Mouse (Mus musculus) spleen, adult 2 months (tissue): ENCODE measurements at regions not wholly inside any gene's neighbourhood (a gene's known extent, or its start where the extent isn't known, plus 50 kb on each side); places are given as distances from the start of the nearest gene placed in this dataset.

Source experiments
- DNase-seq, 2 experiments: peaks; one replicate each; pipeline versions ENCODE4 v3.0.0 to v3.0.0-alpha.2; 2012 to 2021; ENCODE audit warnings: low spot score in 2 of 2, low read depth in 1 of 2
- H3K27ac ChIP-seq: fragments of 200-500 bp; 2 replicates; pipeline ENCODE4 v1.5.1; 2012; ENCODE audit warnings: low read length, inconsistent platforms; ENCODE audit not compliant: insufficient read depth
- H3K27me3 ChIP-seq: fragments of 200-500 bp; 2 replicates; pipeline ENCODE4 v1.6.1; 2012; ENCODE audit warnings: mild to moderate bottlenecking, moderate library complexity, low read length, inconsistent platforms; ENCODE audit not compliant: control insufficient read depth, insufficient read depth
- H3K36me3 ChIP-seq: fragments of 200-500 bp; 2 replicates; pipeline ENCODE4 v1.6.1; 2012; ENCODE audit warnings: mild to moderate bottlenecking, low read length, inconsistent platforms; ENCODE audit not compliant: control insufficient read depth, insufficient read depth
- H3K4me1 ChIP-seq: fragments of 200-500 bp; 2 replicates; pipeline ENCODE4 v1.6.1; 2011; ENCODE audit warnings: inconsistent platforms; ENCODE audit not compliant: control insufficient read depth, insufficient read depth, insufficient read length
- H3K4me3 ChIP-seq: fragments of 200-500 bp; 2 replicates; pipeline ENCODE4 v1.5.1; 2011; ENCODE audit warnings: mild to moderate bottlenecking, inconsistent platforms; ENCODE audit not compliant: insufficient read depth, insufficient read length; ENCODE audit errors: extremely low read depth
- CTCF ChIP-seq: fragments of 200-500 bp; IDR thresholded peaks from 2 replicates; pipeline ENCODE4 v1.5.1; 2011; ENCODE audit warnings: mild to moderate bottlenecking, inconsistent platforms; ENCODE audit not compliant: insufficient read depth, insufficient read length, insufficient replicate concordance; ENCODE audit errors: extremely low read depth
- POLR2A ChIP-seq: fragments of 200-500 bp; IDR thresholded peaks from 2 replicates; pipeline ENCODE4 v1.6.1; 2011; ENCODE audit warnings: low read depth, low read length, inconsistent platforms
- WGBS: fragments of 180-500 bp; shearing (Covaris S2); methylation state at CpG from one replicate; pipeline ENCODE4 v1.1.7; 2018; 5-methylcytosine and 5-hydroxymethylcytosine counted together

DNA sequence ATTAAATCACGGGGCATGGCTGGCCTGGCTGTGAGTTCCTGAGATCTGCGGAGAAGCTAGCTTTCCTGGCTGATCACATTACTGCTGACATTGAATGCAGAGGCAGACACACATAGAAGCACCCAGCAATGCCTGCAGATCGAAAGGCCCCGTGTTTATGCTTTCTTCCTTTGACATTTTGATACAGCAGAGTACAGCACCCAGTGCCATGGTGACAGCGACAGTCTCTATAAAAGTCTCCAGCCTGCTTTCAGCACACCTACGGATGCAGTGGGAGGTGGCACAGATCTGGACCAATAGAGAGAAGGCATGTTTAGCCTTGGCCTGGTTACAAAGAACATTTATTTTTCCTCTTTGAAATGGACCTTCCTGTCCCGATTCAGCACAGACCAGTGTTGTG, 99.2 kb upstream of the Bod1 start:
- DNase-seq, result no peak
- Histone ChIP-seq H3K27ac (no peak overlapping the region; the same call in 1 of the 2 replicates), H3K36me3 (no peaks in the 10 kb centered on the region), H3K27me3 (no peaks in the 10 kb centered on the region), H3K4me3 (no peak overlapping the region), H3K4me1 (no peaks in the 10 kb centered on the region)
- 91% methylated on average over 7 of the region's 7 CpGs for WGBS
- no peak for TF ChIP-seq CTCF

DNA sequence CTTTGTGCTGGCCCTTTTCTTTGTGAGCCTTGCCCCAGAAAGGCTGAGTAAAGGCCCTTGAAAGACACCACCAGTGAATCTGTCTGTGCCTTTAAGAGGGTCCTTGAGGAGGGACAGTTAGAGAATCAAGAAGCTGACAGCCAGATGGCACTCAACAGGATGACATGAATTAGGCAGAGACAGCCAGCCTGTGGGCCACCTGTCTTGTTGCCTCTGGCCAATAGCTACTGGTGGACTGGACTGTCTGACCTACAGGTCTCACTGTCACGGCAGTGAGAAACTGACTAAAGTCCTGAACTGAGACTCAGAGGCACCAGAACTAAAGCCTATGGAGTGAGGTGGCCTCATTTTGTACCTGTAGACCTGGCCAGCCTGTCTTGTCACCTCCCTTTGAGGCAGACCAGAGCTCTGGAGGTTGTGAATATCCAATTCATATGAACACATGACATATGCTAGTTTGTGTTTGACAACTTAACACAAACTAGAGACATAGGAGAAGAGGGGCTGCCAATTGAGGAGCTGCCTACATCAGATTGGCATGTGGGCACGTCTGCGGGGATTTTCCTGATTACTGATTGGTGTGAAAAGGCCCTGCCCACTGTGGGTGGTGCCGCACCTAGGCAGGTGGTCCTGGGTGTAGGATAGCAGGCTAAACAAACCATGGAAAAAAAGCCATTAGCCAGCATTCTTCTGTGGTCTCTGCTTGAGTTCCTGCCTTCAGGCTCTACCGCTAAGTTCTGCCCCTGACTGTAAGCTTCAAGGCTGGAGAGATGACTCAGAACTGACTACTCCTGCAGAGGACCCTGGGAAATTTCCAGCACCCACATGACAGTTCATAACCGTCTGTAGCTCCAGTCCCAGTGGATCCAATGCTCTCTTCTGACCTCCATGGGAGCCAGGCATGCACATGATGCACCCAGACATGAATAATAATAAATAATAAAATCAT, 100.1 kb upstream of the Bod1 start:
- DNase-seq, result no peak
- Histone ChIP-seq H3K27me3 (no peaks in the 10 kb centered on the region), H3K36me3 (no peaks in the 10 kb centered on the region), H3K4me1 (no peaks in the 10 kb centered on the region), H3K4me3 (no peak overlapping the region), H3K27ac (no peak overlapping the region)
- TF ChIP-seq POLR2A (no peak), CTCF (no peak)
- 91% methylated on average over 6 of the region's 6 CpGs for WGBS

DNA sequence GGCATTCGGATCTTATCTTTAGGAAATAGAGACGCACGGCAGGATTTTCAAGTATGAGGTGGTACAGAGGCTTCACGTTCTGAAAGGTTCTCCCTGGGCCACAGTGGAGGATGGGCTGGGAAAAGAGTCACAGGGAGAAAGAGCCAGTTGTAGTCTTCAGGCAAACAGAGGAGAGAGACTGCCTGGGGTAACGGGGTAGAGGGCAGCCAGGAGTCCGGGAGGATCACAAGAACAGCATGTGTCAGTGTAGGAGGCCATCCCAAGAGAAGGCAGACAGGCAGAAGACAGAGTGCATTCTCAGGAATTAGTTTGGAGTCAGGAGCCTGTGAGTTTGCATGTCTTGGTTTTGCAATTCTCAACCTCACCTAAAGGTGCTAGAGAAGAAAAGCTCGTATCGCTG, 94.5 kb upstream of the Cpeb4 start:
- Histone ChIP-seq H3K27me3 (no peaks in the 10 kb centered on the region), H3K4me3 (no peak overlapping the region), H3K27ac (no peak overlapping the region), H3K36me3 (no peaks in the 10 kb centered on the region), H3K4me1 (no peaks in the 10 kb centered on the region)
- no peak for TF ChIP-seq CTCF
- no peak for TF ChIP-seq POLR2A
- 91% methylated on average over 8 of the region's 8 CpGs for WGBS
- DNase-seq, result no peak

DNA sequence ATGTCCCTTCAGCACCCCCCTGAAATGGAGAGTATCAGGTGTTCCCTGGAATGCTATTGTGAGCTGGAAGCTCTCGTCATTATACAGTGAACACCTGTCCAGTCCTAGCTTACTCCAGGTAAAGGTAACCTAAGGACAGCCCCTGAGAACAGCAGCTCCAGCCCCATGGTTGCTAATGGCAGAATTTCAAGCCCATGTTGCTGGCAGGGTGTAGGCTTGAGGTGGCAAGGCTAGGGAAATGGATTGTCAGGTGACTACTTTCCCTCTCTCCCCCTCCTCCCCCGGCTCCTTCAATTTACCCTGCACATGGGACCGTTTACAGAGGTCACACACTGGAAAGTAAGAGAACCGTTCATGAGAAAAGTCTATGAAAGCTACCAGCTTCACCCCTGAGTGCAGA, 93.2 kb upstream of the Cpeb4 start:
- no peak overlapping the region for H3K27ac ChIP-seq
- no peaks in the 10 kb centered on the region for H3K27me3 ChIP-seq
- no peak for TF ChIP-seq CTCF
- 82% methylated on average over 4 of the region's 4 CpGs for WGBS
- no peaks in the 10 kb centered on the region for H3K36me3 ChIP-seq
- no peak overlapping the region for H3K4me3 ChIP-seq
- no peaks in the 10 kb centered on the region for H3K4me1 ChIP-seq
- DNase-seq, result no peak

DNA sequence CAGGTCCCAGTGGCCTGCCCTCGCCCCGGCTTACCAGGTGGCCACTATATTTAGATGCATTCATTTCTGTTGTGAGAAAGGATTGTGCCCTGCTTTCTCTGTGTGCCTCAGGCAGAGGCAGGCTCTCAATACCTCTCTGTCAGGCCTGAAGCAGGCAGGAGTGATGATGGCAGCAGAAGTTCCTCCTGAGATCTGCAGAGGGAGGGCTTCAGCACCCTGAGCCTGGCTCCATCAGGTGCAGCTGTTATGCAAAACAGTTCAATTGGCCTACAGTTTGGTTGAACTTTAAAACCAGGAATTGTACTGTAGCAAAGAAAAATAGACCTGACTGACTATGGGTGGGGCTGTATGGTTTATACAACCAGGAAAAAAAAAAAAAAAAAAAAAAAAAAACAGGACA, 92.7 kb upstream of the Cpeb4 start:
- H3K4me1 ChIP-seq, result no peaks in the 10 kb centered on the region
- DNase-seq, result no peak
- H3K27me3 ChIP-seq, result no peaks in the 10 kb centered on the region
- H3K36me3 ChIP-seq, result no peaks in the 10 kb centered on the region
- no peak overlapping the region for H3K27ac ChIP-seq
- TF ChIP-seq CTCF, result no peak
- TF ChIP-seq POLR2A, result no peak
- 95% methylated on average over 2 of the region's 2 CpGs for WGBS
- H3K4me3 ChIP-seq, result no peak overlapping the region

DNA sequence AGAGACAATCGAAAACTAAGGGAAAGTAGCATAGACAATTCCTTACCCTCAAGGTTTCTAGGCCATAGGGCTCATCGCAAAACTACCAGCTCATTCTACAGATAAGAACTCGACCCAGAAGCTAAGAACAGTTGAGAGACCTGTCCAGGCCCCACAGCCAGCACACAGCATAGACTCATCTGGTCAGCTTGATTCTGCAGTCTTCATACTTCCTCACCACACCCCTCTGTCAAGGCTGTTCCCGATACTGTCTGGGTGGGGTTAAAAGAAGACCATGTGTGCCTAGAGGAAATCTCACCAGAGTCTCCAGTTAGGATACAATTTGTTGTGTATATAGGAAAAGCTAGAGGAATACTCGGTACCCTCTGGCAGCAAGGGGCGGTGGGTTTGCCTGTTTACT, 91.0 kb upstream of the Cpeb4 start:
- Histone ChIP-seq H3K27ac (no peak overlapping the region), H3K4me1 (no peaks in the 10 kb centered on the region), H3K36me3 (no peaks in the 10 kb centered on the region), H3K27me3 (no peaks in the 10 kb centered on the region), H3K4me3 (no peak overlapping the region)
- 86% methylated on average over 6 of the region's 6 CpGs for WGBS
- DNase-seq, result no peak
- TF ChIP-seq CTCF (no peak), POLR2A (no peak)

DNA sequence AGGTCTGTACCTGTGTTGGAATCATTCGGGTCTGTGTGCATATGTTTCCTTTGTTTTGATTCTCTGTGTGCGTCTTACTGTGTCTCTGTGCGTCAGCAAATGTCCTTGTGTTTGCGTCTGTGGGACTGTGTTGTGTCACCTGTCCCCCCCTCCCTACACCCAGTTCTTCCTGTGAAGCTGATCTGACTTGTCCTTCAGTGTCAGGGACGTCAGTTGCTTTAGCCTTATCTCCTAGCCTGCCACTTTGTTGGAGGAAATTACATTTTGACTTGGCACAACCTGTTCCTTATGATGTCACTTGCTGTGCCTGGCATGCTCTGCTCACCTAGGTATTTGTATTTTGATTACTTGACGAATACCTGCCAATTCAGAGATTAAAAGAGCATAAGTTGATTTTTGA, 90.4 kb upstream of the Cpeb4 start:
- H3K4me1 ChIP-seq, result no peaks in the 10 kb centered on the region
- H3K36me3 ChIP-seq, result no peaks in the 10 kb centered on the region
- no peaks in the 10 kb centered on the region for H3K27me3 ChIP-seq
- DNase-seq, result no peak
- no peak for TF ChIP-seq POLR2A
- TF ChIP-seq CTCF, result no peak
- H3K27ac ChIP-seq, result no peak overlapping the region
- H3K4me3 ChIP-seq, result no peak overlapping the region
- 80% methylated on average over 6 of the region's 6 CpGs for WGBS
